Mouse (Mus musculus) B cell, adult 2 months (primary cell): Measurements from ENCODE around the gene Stard5.

Experiments used
- DNase-seq, 2 experiments: peaks; one replicate each; pipeline ENCODE4 v3.0.0; 2022

Gene Stard5

GRCm38 (mm10) chr7:83631828-83632681, at the start of gene Stard5:
TSS of gene Stard5 (plus strand) at chr7:83631959.
- DNase-seq = peak; percentile 94 to 95

- DNase-seq = no peak
Measured at GRCm38 (mm10) chr7:83584639-83585471, 46.9 kb upstream of the Stard5 start, which contains the start of gene Tmc3. TSS of gene Tmc3 (plus strand) at chr7:83584927.

- DNase-seq = no peak
Measured at GRCm38 (mm10) chr7:83594056-83594455, 37.7 kb upstream of the Stard5 start.

- DNase-seq = no peak
Measured at GRCm38 (mm10) chr7:83597063-83597462, 34.7 kb upstream of the Stard5 start.

- no peak for DNase-seq
Measured at GRCm38 (mm10) chr7:83598997-83599912, 32.5 kb upstream of the Stard5 start.

GRCm38 (mm10) chr7:83599913-83600286, 31.9 kb upstream of the Stard5 start:
- DNase-seq = peak; percentile 72 to 76

GRCm38 (mm10) chr7:83604180-83604944, 27.4 kb upstream of the Stard5 start:
- DNase-seq = no peak

- DNase-seq = no peak
Measured at GRCm38 (mm10) chr7:83606796-83607195, 25.0 kb upstream of the Stard5 start.

GRCm38 (mm10) chr7:83609891-83610290, 21.9 kb upstream of the Stard5 start:
- no peak for DNase-seq

GRCm38 (mm10) chr7:83611886-83612285, 19.9 kb upstream of the Stard5 start:
- DNase-seq = no peak

- no peak for DNase-seq
Measured at GRCm38 (mm10) chr7:83615272-83615671, 16.5 kb upstream of the Stard5 start.

GRCm38 (mm10) chr7:83615815-83616214, 15.9 kb upstream of the Stard5 start:
- DNase-seq = peak; percentile 64

GRCm38 (mm10) chr7:83616268-83616667, 15.5 kb upstream of the Stard5 start:
- DNase-seq = peak; percentile 32 to 41

- DNase-seq = peak in 1 of 2 experiments; percentile 16
Measured at GRCm38 (mm10) chr7:83618709-83619108, 13.1 kb upstream of the Stard5 start.

- no peak for DNase-seq
Measured at GRCm38 (mm10) chr7:83622582-83622981, 9.2 kb upstream of the Stard5 start.

GRCm38 (mm10) chr7:83624065-83624464, 7.7 kb upstream of the Stard5 start:
- DNase-seq = no peak

GRCm38 (mm10) chr7:83626557-83627257, 5.1 kb upstream of the Stard5 start:
- DNase-seq = no peak

GRCm38 (mm10) chr7:83627369-83627768, 4.4 kb upstream of the Stard5 start:
- DNase-seq = no peak

GRCm38 (mm10) chr7:83631073-83631827, 509 bp upstream of the Stard5 start:
- DNase-seq = no peak

- no peak for DNase-seq
Measured at GRCm38 (mm10) chr7:83632682-83633120, 942 bp downstream of the Stard5 start.
